Mouse (Mus musculus) fat pad, adult 2 months (tissue): Measurements from ENCODE around the gene Clcn3.

Experiments used
- DNase-seq: peaks from one replicate; pipeline ENCODE4 v3.0.0-alpha.2; 2011; ENCODE audit warnings: low read depth, low spot score; ENCODE audit errors: extremely low read depth

Clcn3 gene

DNA sequence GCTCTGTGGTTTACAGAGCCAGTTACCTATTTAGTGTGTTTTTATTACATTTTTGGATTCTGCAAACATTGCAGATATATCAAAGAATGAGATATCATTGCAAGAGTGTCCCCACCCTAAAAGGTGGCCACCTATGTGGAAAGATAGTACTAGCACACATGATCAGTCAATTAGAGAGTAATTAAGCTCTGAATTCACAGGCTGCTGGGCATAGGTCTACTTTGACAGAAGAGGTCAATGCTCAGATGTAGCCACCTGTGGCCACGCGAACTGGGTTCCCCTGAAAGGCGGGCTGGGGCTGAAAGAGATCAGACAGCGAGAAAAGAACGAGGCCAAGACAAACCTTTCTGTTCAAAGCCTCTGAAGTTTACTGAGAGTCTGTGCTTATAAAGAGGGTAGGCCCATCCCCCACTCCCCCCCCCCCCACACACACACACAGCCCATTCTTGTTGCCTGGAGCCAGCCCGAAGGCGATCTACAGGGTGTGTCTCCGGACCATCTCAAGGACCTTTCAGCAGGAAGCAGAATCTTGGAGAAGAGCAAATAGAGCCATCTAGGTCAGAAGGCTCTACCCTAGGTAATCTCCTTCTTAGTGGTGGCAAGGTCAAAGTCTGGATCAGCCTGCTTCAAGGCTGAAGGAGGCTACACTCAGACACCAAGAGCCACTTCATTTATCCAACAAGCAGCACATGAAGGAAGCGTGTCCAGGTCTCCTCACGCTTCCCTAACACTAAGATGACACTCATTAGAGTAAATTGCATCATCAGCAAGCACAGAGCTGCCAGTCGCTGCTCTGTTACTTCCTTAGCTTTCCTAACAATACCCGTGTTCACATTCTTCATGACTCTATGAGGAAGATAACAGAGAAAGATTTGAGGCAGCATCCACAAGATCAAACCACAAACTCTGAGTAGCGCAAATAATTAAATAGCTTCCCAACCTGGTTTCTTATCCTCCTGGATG is 112.6 kb downstream of the Clcn3 start:
- DNase-seq: no peak

DNA sequence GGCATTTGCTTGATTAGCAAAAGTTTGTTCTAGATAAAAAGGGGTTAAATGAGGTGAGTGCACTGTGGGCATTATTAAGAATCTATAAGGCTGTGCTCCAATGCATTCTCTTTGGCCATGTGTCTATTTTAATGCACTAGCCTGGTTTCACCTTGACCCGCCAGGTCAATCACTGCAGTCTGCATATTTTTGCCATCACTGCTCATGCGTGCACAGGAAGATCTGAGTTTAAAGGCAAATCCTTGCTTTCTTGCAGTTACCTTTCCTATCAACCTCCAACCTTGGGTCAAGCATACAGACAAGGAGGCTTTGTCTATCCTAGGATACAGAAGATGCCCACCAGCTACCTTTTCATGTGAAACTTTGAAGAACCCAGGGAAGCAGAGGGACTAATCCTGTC is 113.3 kb downstream of the Clcn3 start:
- DNase-seq: no peak

DNA sequence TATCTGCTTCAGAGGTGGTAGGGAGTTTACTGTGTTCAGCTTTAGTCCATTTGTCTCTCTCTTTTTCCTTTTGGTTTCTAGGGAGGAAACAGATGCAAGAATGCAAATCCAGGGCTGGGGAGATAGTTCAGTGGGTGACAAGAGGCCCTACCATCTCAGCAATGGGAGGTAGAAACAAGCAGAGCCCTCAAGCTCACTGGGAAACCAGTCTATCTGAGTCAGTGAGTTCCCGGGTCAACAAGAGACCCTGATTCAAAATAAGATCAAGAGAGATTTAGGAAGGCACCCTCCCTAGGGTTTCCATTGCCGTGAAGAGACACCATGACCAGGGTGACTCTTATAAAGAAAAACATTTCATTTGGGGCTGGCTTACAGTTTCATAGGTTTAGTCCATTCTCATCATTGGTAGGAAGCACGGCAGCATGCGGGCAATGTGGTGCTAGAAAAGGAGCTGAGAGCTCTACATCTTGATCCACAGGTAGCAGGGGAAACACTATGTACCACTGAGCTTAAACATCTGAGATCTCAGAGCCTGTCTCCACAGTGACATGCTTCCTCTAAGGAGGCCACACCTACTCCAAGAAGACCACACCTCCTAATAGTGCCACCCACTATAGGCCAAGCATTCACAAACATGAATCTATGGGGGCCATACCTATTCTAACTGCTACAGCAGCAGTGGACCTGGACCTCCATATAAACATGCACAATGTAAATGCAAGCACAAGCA is 114.7 kb downstream of the Clcn3 start:
- DNase-seq: no peak

DNA sequence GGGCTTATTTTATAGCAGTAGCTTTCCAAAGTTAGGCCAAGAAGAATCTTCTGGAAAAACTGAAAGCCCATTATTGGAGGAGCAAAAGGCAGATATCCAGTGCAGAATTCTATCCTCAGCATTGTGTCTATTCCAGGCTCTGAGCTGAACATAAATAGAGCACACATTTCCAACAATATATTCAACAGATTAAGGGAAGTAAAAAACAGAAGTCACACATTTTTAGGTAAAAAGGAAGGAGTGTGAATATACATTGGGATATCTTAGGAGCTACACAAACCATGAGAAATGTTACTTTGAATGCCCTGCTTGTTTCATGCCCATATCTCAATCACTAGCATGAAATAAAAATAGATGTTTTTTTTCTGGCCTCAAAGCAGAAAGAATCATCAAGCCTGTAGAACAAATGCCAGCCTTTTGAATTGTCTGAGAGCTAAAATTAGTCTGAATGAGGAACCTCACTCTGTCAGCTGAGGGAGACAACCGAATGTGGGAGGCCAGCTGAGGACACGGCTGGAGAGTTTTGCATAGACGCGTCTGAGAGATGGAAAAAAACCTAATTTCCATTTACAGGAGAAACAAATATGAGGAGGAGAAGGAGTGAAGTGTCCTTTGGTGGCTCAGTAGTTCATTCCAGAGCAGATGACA is 115.5 kb downstream of the Clcn3 start:
- DNase-seq: no peak

DNA sequence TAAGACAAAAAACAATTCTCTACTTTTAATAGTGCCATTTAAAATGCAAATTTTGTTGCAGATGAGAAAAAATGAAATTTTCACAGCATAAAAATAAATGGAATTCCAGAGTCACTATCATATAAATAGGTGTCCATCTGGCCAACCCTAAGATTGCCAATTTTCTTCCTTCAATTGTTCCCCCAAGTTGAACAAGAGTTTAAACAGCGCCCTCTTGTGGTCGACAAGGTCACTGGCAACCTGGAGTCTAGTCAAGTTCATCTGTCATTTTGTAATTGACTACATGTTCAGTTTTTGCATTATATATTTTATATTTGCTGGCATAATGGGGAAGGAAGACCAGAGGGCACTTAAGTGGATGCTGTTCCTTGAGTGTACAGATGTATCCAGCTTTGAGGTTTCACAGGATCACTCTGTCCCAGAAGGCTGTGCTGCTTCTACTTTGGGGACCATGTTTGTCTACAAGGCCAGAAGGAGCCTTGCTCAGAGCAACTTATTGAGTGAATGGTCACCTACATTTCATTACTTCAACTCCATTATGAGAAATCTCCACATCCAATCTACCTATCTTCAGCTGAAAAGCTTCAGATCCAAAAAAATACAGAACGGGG is 117.5 kb downstream of the Clcn3 start:
- DNase-seq: no peak

DNA sequence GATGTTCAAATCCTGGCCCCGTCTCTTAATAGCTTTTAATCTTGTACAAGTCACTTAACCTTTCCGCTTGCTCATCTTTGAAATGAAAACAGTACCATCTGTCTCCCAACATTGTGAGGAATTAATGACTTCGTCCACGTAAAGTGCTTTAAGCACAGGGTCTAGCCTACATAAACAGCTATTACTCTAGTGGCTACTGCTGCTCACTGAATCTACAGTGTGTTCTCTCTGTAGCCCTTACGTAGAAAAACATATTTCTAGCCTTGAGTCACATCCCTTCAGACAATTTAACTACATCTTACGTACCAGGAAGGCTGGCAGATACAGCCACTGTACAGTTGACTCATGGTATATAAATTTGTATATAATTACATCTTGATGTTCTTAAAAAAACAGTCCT is 118.2 kb downstream of the Clcn3 start:
- DNase-seq: no peak

DNA sequence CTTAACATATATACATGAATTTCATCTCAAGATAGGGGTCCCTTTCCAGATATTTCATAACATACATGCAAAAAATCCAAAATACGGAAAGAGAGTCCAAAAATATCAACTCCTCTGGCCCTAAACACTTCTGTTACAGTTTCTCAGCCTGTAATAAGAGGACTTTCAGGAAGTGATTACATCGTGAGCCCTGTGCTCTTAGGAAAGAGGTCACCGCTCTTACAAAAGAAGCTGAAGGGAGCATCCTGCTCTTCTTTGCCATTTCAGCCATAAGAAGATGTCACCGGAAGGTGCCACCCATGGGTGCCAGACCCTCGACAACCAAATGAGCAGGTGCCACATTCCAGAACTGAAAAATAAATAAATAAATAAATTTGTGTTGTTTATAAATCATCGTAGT is 121.3 kb downstream of the Clcn3 start:
- DNase-seq: no peak

DNA sequence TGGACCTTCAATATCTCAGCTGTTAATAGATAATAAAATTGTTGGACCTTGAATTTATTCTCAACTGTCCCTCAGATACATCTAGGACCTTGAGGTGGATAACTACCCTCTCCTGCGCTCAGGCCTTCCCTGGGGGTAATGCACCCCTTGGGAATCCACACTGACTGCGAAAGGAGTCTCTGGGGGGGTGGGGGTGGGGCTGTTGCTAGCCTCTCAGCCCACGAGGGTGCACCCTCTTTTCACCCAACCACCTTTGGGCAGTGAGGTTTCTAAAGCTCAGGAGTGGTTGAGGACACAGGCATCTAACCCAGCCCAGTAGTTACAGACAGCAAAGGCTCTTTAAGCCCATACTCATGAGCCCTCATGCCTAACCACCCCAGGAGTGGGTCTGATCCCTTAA is 122.4 kb downstream of the Clcn3 start:
- DNase-seq: no peak
